Mouse (Mus musculus) stomach, adult 2 months (tissue): ENCODE results near the gene Fam102b. TPM values are rescaled to one million over a fixed set of nuclear protein-coding genes. Genes with fewer than 3 reads are reported as not detected.

Experiments used
- polyA plus RNA-seq: library from polyadenylated mRNA; depleted of rRNA; stranded (reverse); fragments of >200 nt; gene quantifications from 2 replicates; pipeline ENCODE4 v1.2.3, GENCODE M21; 2012; rRNA removed

Gene Fam102b
- polyA plus RNA-seq: 0.55 and 0.90 TPM in 2 replicates

GRCm38 (mm10) chr3:109027515-109027987 lies at the start of gene Fam102b:
Fam102b (minus strand) TSS chr3:109027607.

GRCm38 (mm10) chr3:108940001-108940633 lies 87.3 kb downstream of the Fam102b start, which contains the start of gene Gm9857:
Gm9857 (minus strand) TSS chr3:108940445.

GRCm38 (mm10) chr3:108939573-108939972 lies 87.8 kb downstream of the Fam102b start, which contains the start of gene Henmt1:
Henmt1 (plus strand) TSS chr3:108939873.

Other genes starting within 250 kb of the Fam102b start
- gene Stxbp3, start 187.1 kb downstream of the Fam102b start, polyA plus RNA-seq: 0.57 and 1.3 TPM in 2 replicates
- 0.06 and 0.17 TPM in 2 replicates for gene Fndc7, start 137.6 kb downstream of the Fam102b start, polyA plus RNA-seq
- 19.2 and 37.7 TPM in 2 replicates for gene Prpf38b, start 115.9 kb downstream of the Fam102b start, polyA plus RNA-seq
- gene Henmt1, start 87.7 kb downstream of the Fam102b start, polyA plus RNA-seq: not detected in 2 replicates
- gene Gm9857, start 87.2 kb downstream of the Fam102b start, polyA plus RNA-seq: 0.90 TPM in 1 of 2 replicates, not detected in the other
- not detected in 2 replicates for gene Slc25a54, start 52.9 kb upstream of the Fam102b start, polyA plus RNA-seq
- 3.3 and 7.1 TPM in 2 replicates for gene Slc25a24, start 95.5 kb upstream of the Fam102b start, polyA plus RNA-seq